Mouse (Mus musculus) left cerebral cortex, postnatal 25 days (tissue): ENCODE data around the gene Knl1. TPM values are rescaled to one million over a fixed set of nuclear protein-coding genes. Genes with fewer than 3 reads are reported as not detected.

Source experiments
- DNase-seq, 2 experiments: peaks; one replicate each; pipeline ENCODE4 v3.0.0; 2022; ENCODE audit warnings: low spot score in 2 of 2, mixed read lengths in 1 of 2
- intact Hi-C: fragments of 180-260 bp; cut with DNase I; formaldehyde crosslinking; loops from one replicate; pipeline ENCODE4 v1.15.1; 2025
- total RNA-seq, 2 experiments: library from RNA; stranded (reverse); gene quantifications; 2 replicates each; pipeline ENCODE4 v1.2.3; 2021

Knl1 gene
- total RNA-seq, 2 experiments from 2014 or later, result 0.23 to 0.43 TPM

DNA sequence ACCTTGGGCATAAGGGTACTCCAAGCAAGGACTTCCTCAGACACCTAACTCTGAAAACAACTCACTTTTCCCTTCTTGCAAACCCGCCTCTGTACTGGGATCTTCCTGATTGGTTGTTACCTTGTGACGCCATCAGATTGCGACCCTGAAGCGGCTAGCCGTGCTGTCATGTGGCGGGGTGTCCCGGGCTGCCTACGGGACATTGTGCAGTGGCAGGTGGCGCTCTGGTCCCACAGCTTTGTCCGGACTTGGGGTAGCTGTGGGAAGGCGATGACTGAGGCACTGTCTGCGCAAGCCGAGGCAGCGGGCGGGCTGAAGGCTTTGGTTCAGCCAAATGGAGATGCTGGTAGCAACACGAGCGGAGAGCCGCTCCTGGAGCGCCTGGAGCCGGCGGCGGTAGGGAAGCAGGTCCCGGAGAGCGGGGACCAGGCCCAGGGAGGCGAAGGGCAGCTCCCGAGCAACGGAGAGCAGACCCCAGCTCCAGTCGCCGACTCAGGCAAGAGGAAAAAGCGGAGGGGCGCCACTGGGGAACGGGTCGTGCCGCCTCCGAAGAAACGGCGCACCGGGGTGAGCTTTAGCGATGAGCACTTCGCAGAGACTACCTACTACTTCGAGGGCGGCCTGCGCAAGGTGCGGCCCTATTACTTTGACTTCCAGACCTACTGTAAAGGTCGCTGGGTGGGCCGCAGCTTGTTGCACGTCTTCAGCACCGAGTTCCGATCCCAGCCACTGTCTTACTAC is 12.1 kb upstream of the Knl1 start, which contains the start of gene Rpusd2:
Rpusd2 (plus strand) TSS at position 135 of the 741 bp plus-strand sequence.
- peak; percentile 96 to 97 for DNase-seq
- intact Hi-C loops, result no loop called here

DNA sequence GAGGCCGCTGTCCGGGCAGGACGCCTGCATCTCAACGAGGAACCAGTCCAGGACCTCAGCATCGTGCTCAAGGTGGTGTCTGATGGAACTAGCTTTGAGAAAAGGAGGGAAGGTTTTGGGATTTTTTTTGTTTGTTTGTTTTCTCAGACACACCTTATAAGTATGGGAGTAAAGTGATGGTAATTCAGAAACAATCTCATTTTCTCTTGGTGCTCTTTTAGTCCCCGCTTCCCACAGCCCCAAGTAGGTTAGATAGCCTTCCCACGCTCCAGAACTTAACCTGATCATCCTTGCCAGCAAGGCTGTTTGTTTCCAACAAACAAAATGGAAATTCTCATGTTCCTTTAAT is 11.5 kb upstream of the Knl1 start:
- no peak for DNase-seq
- intact Hi-C loops, result no loop called here

DNA sequence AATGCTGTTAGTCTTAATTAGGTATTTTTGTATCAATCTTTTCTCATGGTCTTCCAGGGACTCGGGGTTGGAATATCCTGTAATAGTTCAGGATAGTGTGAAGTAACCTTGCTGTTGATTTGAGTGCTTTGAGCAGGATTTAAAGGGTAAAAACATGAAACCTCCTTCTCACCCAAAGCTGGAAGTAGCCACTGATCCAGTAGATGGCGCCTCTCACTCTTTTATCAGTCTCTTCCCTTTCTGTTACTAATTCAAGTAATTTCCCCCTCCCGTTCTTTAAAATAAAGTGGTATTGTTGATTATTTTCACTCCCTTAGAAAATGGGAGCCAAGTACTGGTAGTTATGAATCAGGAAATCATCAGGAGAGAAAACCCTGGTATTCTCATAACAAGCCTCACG is 6.0 kb upstream of the Knl1 start:
- intact Hi-C loops, result loop anchor here (5.0 kb wide), 1 partner anchor 146 kb away; no protein-coding TSS in a partner anchor
- peak; percentile 31 to 51 for DNase-seq

DNA sequence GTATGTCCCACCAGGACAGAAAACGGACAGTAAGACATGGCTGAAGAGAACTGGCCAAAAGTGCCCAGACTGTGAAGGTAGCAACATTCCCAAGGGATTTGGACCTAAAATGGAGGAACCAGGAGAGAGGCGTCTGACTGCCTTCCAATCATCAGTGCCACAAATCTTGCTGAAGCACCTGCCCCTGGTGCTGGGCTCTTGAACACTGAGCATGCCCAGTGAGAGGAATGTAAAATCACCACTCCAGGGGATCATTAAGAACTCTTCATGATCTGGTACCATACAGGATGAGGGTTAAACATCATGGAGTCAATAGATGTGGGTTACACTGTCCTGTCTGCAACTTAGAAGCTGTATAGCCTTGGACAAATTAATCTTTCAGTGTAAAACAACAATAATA is 1.8 kb upstream of the Knl1 start:
- intact Hi-C loops, result loop anchor here (5.0 kb wide), 2 partner anchors 67 to 112 kb away; partner anchors contain the start of genes Rad51 and Rmdn3
- DNase-seq, result no peak

DNA sequence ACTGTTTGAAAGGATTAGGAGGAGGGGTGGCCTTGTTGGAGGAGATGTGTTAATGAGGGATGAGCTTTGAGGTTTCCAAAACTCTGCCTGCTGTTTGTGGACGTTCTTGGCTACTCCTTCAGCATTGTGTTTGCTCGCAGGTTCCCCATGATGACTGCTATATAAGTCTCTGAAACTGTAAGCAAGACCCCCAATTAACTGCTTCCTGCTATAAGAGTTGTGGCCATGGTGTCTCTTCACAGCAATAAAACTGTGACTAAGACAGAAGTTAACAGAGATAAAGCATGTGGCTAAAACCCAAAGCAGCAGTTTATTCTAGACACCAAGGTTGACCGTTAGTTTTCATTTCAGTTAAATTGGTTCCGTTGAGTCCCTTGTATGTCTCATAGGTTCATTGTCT is 930 bp downstream of the Knl1 start:
- intact Hi-C loops, result loop anchor here (5.0 kb wide), 2 partner anchors 64 to 109 kb away; partner anchors contain the start of genes Rad51 and Rmdn3

DNA sequence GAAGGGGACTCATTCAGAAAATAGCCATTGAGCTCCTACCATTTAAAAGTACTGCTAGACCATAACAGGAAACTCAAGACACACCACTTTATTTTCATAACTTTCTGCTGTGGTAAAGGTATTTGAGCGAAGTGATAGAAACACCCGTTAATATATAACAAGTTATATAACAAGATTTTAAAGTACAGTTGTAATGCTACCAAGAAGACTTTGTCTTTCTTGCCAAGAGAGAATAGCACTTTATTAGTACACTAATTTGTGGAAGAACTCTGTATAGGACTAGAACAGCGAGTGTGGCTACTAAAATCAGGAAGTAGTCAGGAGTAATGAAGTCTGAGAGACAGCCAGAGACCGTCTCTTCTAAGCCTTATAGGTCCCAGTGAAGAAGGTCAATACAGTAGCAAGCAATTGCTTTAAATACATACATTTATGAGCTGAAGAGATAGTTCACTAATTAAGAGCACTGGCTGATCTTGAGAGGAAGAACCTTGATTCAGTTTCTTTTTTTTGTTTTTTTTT is 3.3 kb downstream of the Knl1 start:
- DNase-seq, result no peak
- intact Hi-C loops, result no loop called here

More for the DNA sequence above, 930 bp downstream of the Knl1 start:
- DNase-seq, result no peak

DNA sequence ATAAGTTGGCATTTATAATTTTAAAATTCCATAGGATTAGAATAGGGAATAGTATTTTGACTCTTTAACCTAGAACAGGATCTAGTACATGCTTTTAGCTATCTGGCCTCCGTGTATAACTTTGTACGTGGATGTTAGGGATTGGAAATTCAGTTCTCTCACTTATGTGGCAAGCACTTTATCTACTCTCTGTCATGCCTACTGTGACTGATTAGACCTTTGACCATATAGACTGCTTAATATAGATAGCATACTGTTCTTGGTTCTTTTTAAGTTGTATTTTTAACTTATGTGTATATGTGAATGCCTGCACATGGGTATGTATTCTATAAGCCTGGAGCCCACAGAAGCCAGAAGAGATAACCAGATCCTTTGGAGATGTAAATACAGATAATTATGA is 13.2 kb downstream of the Knl1 start:
- intact Hi-C loops, result no loop called here
- no peak for DNase-seq

DNA sequence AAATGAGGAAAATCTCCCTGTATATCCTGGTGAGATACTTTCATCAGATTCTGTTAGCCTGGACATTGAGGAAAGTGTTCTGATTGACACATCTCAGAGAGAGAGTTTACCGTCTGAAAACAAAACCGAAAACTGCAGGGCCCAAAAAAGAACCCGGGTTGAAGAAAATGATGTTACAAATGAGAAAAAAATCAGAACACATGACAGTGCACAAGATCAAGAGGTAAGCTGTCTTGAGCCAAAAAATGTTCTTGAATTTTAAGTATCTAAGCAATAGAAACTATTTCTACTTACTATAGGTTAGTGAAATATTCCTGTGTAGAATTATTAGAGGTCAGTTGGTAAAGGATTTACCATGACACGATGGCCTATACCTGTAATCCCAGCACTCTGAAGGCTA is 25.5 kb downstream of the Knl1 start:
- intact Hi-C loops, result no loop called here
- no peak for DNase-seq

DNA sequence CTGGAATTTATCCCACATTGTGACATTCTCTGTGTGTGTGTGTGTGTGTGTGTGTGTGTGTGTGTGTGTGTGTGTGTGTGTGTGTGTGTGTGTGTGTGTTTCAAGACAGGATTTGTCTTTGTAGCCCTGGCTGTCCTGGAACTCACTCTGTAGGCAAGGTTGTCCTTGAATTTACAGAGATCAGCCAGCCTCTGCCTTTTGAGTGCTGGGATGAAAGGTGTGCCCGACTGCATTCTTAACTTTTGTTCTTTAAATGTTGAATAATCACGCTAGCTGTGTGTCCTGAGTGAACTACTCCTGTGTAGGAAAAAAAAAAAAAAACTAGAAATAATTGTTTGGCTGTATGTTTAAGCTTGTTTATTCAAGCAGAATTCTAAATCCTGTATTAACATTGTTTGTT is 39.2 kb downstream of the Knl1 start:
- intact Hi-C loops, result no loop called here
- DNase-seq, result no peak

DNA sequence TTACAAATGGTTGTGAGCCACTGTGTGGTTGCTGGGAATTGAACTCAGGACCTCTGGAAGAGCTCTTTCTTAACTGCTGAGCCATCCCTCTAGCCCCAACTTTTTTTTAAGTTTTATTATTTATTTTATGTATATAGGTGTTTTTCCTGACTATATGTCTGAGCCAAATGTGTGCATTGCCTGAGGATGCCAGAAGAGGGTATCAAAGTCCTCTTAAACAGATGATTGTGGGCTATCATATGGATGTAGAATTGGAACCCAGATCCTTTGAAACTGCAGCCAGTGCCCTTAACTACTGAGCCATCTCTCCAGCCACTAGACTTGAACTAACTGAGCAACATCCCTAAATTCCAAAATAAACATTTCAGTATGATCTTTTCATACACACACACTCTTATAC is 54.6 kb downstream of the Knl1 start:
- intact Hi-C loops, result no loop called here
- DNase-seq, result no peak

DNA sequence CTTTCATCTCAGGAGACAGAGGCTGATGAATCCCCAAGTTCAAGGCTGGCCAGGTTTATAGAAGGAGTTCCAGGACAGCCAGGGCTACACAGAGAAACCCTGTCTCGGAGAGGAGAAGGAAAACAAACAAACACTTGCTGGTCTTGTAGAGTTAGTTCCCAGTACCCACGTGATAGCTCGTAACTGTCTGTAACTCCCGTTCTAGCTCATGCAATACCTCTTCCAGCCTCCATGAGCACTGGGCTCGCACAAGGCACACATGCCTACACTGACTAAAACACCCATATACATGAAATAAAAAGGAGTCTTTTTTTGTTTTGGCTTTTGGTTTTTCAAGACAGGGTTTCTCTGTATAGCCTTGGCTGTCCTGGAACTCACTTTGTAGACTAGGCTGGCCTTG is 59.7 kb downstream of the Knl1 start:
- DNase-seq, result no peak
- intact Hi-C loops, result no loop called here

DNA sequence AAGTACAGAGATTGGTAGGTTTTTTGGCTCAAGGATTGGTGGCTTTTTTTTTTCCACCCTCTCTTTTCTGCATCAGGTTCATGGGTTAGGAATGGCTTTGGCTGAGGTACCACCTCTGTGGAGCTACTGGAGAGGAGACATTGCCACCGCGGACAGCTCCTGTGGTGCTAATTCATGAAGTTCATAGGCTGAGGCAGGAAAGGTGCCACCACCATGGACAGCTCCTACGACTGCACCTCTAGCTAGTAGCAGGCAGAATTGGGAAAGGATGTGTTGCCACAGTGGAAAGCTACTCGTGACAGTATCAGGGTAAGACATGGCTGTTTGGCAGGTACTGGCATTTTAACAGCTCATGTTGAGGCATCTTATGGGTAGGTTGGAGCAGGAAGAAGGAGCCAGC is 61.6 kb downstream of the Knl1 start:
- intact Hi-C loops, result no loop called here
- DNase-seq, result no peak

DNA sequence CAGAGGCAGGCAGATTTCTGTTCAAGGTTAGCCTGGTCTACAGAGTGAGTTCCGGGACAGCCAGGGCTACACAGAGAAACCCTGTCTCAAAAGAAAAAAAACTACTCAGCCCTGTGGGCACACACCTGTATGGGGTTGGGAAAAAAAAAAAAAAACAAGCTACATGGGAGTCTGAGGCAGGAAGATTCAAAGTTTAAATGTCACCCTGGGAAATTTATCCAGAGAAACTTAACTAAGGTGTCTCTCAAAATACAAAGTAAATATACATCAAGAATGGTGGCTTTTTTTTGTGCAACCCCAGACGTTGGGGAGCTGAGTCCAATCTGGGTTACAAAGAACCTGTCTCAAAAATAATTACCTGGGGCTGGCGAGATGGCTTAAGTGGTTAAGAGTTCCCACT is 64.1 kb downstream of the Knl1 start:
- intact Hi-C loops, result loop anchor here (5.0 kb wide), 2 partner anchors 64 to 96 kb away; partner anchors contain the start of genes Dnajc17, Knl1 and Zfyve19

DNA sequence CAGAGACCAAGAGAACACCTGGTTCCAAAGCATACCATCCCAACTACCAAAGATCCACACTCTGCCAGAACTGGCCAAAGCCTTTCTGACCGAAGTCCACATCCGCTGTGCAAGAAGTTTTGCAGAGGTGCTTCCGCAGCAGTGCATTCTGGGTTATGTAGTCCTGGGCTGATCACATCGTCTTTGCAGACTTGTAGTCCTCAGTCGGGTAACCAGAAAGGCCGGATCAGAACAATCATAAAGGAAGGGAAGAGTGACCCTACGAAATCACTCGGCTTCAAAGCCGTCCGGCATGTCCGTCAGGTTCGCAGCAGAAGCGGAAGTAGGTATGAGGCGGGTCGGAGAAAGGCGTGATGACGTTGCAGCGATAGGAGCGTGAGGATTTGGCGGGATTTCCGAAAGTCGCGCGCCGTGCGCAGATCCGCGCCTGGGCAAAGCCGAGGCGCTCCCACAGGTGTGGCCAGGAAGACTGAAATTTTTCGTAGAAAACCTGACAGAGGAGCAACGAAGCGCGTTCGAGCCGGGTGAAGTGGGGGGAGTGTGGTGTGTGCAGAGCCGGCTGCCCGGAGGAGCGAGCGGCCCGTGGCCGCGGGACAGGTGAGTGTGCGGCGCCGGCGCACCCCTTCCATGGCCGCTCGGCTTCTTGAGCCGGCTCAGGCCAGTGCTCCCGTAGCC is 65.7 kb downstream of the Knl1 start, which contains the start of gene Rad51:
Rad51 (plus strand) TSS at position 356 of the 675 bp plus-strand sequence.
- intact Hi-C loops, result loop anchor here (5.0 kb wide), 2 partner anchors 65 to 95 kb away; partner anchors contain the start of genes Dnajc17, Knl1 and Zfyve19

More for the DNA sequence above, 64.1 kb downstream of the Knl1 start:
- no peak for DNase-seq

DNA sequence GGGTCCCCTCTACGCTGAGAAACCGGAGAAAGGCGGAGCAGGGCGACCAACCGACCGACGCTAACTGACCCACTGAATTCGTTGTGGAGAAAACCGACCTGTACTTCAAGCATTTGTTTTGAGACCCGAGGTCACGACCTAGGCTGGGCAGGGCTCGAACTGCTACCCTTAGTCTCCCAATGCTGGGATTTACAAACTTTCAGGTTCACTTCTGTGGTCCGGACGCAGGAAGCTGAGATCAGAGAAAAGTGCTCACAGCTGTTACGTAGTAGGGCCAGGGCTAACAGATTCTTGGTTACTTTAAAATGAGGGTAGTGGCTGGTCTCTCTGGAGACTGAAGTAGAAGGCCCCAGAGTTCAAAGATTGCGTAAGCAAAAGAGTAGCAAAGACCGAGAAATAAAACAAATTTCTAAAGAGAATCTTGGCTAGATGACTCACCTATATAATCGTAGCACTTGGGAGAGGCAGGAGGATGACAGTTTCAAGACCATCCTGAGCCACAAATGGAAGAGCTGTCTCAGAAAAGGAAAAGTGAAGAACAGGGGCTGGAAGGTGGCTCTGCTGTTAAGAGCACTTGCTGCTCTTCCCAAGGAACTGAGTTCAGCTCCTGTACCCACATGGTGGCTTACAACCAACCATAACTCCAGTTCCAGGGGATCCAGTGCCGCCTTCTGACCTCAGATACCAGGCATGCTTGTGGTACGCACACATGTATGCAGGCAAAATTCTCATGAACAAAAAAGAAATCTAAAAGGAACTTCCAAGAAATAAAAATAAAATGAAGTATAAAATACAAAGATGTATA is 66.4 kb downstream of the Knl1 start:
- DNase-seq, result no peak
- intact Hi-C loops, result loop anchor here (5.0 kb wide), 2 partner anchors 66 to 94 kb away; partner anchors contain the start of genes Dnajc17, Knl1 and Zfyve19

More for the DNA sequence above, 65.7 kb downstream of the Knl1 start, which contains the start of gene Rad51:
- DNase-seq, result peak; percentile 88 to 90

DNA sequence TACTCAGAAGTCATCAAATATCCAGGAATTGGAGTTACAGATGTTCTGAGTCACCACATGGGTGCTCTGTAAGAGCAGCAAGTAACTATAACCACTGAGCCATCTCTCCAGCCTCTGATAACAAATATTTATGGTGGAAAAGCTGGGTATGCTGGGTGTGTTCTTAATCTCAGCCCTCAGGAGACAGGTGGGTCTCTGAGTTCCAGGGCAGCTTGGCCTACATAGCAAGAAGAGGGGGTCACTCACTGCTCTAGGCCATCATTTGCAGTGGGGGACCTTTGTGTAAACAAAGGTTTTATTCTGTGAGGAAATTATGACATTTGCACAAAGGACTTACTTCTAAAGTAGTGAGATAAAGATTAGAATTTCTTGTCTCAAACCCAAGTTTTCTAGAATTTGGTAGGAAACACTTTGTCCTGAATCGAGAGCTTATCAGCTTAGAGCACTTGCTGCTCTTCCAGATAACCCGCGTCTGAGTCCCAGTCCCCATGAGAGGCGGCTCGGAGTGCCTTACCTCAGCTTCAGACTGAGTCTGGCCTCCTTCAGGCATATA is 89.5 kb downstream of the Knl1 start:
- intact Hi-C loops, result no loop called here
- no peak for DNase-seq

DNA sequence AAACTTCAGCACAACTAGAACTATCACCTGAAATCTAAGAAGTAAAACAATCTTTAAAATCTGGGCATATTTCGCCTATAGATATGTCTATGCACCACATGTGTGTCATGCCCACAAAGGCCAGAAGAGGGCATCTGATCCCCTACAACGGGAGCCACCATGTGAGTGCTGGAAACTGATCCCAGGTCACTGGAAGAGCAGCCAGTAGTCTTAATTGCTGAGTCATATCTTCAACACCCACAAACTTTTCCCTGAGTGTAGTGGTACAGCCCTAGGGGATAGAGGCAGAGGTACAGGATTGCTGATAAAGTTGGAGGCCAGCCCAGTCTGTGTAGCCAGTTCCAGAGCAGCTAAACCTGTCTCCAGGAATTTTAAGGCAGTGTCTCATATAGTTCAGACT is 98.3 kb downstream of the Knl1 start:
- DNase-seq, result no peak
- intact Hi-C loops, result no loop called here

DNA sequence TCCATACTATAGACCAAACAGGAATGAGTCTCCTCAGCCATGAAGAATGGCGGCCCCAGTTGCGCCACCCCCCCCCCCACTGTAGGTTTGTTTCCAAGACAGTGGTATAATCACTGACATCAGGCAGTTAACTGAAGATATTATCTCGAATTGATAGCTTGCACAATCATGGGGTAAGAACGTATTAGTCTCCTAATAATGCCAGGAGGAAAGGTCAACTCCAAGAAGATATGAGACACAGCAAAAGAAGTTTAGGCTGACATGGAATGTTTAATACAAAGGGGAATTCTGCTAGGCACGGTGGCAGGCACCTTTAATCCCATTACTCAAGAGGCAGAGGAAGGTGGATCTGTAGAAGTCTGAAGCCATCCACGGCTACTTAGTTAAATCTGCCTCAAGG is 99.5 kb downstream of the Knl1 start:
- DNase-seq, result no peak
- intact Hi-C loops, result no loop called here

DNA sequence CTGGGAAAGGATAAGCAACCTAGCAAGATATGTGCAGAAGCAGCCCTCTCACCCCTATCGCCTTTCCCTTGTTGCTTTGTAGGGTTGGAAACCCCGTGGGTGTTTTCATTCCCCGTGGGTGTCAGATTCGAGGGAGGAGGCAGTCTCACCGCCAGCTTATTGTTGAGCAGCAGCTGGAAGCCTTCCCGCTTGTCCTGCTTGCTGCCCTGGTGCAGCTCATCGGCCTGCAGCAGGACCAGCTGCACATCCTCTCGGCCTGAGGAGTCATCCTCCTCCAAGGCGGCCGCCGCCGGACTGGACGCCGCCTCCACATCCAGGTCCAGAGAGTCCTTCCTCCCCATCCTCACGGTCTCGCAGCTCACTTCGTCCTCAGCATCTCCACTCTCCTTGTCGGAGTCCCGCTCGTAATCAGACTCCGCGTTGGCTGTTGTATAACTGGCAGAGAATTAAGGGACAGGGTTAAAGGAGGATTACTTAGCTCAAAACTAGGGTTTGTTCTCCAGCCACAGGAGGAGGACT is 100.3 kb downstream of the Knl1 start:
- intact Hi-C loops, result no loop called here
- DNase-seq, result peak in 1 of 2 experiments; percentile 7
